Mouse (Mus musculus) cortical plate, adult 2 months (tissue): ENCODE results near the gene Nphs1.

Experiments used
- CTCF ChIP-seq: fragments of 200-500 bp; IDR thresholded peaks from 2 replicates; pipeline ENCODE4 v1.5.1; 2011; ENCODE audit warnings: mild to moderate bottlenecking, control low read depth, low read length; ENCODE audit not compliant: insufficient read depth; ENCODE audit errors: extremely low read depth
- POLR2A ChIP-seq: fragments of 200-500 bp; IDR thresholded peaks from 2 replicates; pipeline ENCODE4 v1.6.1; 2011; ENCODE audit warnings: mild to moderate bottlenecking, low read length, control low read depth; ENCODE audit not compliant: insufficient read depth; ENCODE audit errors: extremely low read depth

DNA sequence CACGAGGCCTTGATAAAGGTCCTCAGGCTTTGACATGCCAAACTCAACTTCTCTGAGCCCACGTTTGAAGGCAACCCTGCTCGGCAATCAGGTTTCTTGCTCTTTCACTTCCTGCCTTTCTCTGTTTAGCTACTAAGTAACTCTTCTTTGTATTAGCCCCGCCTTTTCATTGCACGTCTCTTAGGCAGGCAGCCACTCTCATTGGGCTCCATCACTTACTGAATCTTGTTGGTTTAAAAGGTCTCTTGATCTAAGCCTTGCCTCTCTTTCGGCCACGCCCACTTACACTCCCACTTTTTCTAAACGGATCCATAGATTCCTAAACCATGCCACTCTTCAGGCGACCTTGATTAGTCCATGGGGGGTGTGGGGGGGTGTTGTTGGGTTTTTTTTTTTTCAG, 14.4 kb upstream of the Nphs1 start:
- TF ChIP-seq POLR2A (no peak), CTCF (no peak)
